Mouse (Mus musculus) heart, adult 9 months (tissue): Measurements from ENCODE around the gene Cdkl1.
A peak's percentile ranks its signal among the peaks of the same experiment; 100 is the strongest.

Experiments
- DNase-seq, 2 experiments: peaks; one replicate each; pipeline ENCODE4 v3.0.0; 2022; ENCODE audit warnings: low spot score in 2 of 2

The Cdkl1 gene

GRCm38 (mm10) chr12:69783247-69784025 is 7.6 kb downstream of the Cdkl1 start:
- no peak for DNase-seq

- no peak for DNase-seq
These were observed 9.0 kb downstream of the Cdkl1 start for GRCm38 (mm10) chr12:69781935-69782650.

GRCm38 (mm10) chr12:69781480-69781879 is 9.6 kb downstream of the Cdkl1 start:
- no peak for DNase-seq

GRCm38 (mm10) chr12:69777957-69778356 is 13.1 kb downstream of the Cdkl1 start:
- DNase-seq, result no peak

GRCm38 (mm10) chr12:69777341-69777730 is 13.7 kb downstream of the Cdkl1 start:
- no peak for DNase-seq

GRCm38 (mm10) chr12:69776607-69777340 is 14.3 kb downstream of the Cdkl1 start:
- DNase-seq, result no peak

- no peak for DNase-seq
These were observed 22.2 kb downstream of the Cdkl1 start for GRCm38 (mm10) chr12:69768841-69769240.

GRCm38 (mm10) chr12:69767476-69768258 is 23.4 kb downstream of the Cdkl1 start:
- DNase-seq, result no peak

- DNase-seq, result no peak
These were observed 24.7 kb downstream of the Cdkl1 start for GRCm38 (mm10) chr12:69766185-69766904.

GRCm38 (mm10) chr12:69765543-69765942 is 25.5 kb downstream of the Cdkl1 start:
- no peak for DNase-seq

GRCm38 (mm10) chr12:69761603-69762002 is 29.5 kb downstream of the Cdkl1 start:
- peak; percentile 67 to 88 for DNase-seq

- no peak for DNase-seq
These were observed 30.2 kb downstream of the Cdkl1 start for GRCm38 (mm10) chr12:69760743-69761406.

- no peak for DNase-seq
These were observed 31.1 kb downstream of the Cdkl1 start for GRCm38 (mm10) chr12:69760014-69760413.

GRCm38 (mm10) chr12:69759267-69759885 is 31.7 kb downstream of the Cdkl1 start:
- DNase-seq, result no peak

GRCm38 (mm10) chr12:69758221-69759185 is 32.6 kb downstream of the Cdkl1 start:
- DNase-seq, result peak; percentile 36 to 44

- peak; percentile 84 to 86 for DNase-seq
These were observed 33.5 kb downstream of the Cdkl1 start for GRCm38 (mm10) chr12:69757418-69758141.

- no peak for DNase-seq
These were observed 35.1 kb downstream of the Cdkl1 start for GRCm38 (mm10) chr12:69756015-69756414.

GRCm38 (mm10) chr12:69753936-69754335 is 37.1 kb downstream of the Cdkl1 start:
- DNase-seq, result no peak
